Mouse (Mus musculus): ENCODE results near the gene Cabp2.
"Not testable (repeated sequence)": the region's sequence is repeated elsewhere in the genome, so short reads cannot be mapped to it uniquely, and the experiment has no call there.

DNA sequence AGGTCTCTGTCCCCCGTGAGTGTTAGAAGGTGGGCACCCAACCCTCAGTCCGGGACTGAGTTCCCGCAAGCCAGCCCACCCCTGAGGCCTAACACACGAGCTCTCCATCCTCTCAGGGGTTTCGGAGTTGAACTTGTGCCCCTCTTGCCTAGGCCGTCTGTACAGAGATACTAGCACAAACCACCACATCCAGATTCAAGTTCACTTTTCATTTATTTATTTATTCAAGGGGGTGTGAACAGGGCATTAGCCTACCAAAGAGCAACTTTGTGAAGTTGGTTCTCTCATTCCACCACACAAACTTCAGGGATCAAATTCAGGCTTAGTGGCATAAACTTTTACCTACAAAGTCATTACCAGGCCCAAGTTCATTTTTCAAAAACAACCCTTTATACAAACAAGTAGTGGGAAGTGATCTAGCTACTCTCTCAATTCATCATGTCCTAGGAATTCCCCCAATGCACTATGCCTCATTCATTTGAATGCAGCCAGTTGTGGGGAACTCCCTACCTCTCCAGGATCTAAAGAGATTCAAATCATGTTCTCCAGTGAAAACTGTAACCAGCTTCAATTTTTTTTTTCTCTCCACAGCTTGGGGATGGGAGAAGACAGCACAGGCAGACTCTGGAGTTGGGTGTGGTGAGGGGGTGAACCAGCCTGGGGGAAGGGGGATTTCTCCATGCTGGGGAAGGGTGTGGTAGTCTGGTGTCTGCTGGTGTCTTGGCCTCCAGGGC is 54.0 kb downstream of the Cabp2 start:
- TF ChIP-seq CTCF (IDR thresholded peaks at IDR 0.05; ENCODE audit: low read depth, low read length); EP300 (IDR thresholded peaks at IDR 0.05; ENCODE audit: insufficient read depth, low read depth, low read length); POLR2A (IDR thresholded peaks at IDR 0.05; ENCODE audit: insufficient read depth, low read length): not testable (repeated sequence)
